Mouse (Mus musculus) left cerebral cortex, postnatal 25 days (tissue): ENCODE data around the gene Zfp639. TPM values are rescaled to one million over a fixed set of nuclear protein-coding genes. Genes with fewer than 3 reads are reported as not detected.

Experiments used
- DNase-seq, 2 experiments: peaks; one replicate each; pipeline ENCODE4 v3.0.0; 2022; ENCODE audit warnings: low spot score in 2 of 2, mixed read lengths in 1 of 2
- intact Hi-C: fragments of 180-260 bp; cut with DNase I; formaldehyde crosslinking; loops from one replicate; pipeline ENCODE4 v1.15.1; 2025
- total RNA-seq, 2 experiments: library from RNA; stranded (reverse); gene quantifications; 2 replicates each; pipeline ENCODE4 v1.2.3; 2021

The Zfp639 gene
- total RNA-seq, 2 experiments from 2014 or later = 34.2 to 35.4 TPM

DNA sequence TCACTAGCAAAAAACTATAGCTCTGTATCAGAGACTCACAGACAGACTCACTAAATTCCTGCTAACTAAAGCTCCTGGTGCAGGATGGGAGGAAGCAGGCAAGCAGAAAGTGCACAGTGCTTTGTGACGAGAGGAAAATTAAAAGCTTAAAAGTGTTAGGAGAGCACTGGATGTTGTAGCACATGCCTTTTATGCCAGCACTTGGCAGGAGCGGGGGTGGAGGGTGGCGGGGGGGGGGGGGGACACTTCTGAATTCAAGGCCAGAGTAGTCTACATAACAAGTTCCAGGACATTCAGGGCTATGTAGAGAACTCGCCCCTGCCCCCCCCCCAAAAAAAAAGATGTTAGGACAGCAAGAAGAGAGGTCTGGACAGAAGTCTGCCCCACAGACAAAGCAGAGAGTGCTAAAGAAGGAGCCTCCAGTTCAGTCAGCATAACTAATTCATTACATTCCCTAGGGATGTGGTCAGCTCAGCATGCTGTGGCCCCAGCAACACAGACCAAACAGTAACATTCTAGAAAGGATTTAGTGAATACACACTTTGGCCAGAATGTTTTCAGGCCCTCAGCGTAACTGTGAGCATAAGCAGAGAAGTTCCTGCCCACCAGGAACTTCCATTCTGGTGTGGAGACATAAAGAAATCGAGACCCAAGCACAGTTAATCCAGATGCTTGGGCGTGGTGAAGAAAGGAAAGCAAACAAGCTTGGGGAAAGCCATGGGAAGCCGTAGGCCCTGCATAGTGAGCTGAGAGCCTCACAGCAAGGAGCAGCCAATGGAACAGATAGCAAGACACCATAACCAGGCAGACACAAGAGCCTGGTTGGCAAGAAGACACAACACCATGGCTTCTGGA lies 14.0 kb upstream of the Zfp639 start:
- no peak for DNase-seq
- intact Hi-C loops = no loop called here

DNA sequence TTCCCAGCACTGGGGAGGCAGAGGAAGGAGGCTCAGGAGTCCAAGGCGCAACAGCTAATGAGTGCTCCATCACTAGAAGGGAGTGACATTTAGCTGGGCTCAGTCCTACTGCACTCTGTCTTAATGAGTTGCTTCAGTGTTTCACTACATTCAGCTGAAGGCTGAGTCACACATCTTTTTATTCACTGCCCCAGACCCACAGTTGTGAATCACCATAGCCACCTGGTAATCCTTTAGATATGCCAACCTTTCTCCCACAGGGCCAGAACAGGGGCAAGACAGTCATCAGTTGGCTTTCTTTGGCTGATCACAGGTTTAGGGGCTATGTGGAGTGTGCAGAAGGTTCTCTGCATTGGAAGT lies 13.4 kb upstream of the Zfp639 start:
- intact Hi-C loops = no loop called here
- DNase-seq = peak in 1 of 2 experiments; percentile 28

DNA sequence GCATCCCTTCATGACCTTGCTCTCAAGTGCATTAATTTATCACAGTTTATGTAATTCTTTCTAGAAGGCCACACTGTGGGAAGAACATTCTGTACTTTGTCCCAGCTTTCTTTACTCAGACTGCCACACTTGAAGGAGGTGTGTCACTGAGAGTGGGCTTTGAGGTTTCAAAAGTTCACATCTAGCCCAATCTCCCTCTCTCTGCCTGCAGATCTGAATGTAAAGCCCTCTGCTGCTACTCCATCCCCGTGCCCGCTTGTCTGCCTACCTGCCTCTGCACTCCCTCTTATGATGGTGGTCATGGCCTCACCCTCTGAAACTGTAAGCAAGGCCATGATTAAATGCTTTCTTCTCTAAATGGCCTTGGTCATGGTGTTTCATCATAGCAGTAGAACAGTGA lies 9.7 kb upstream of the Zfp639 start:
- intact Hi-C loops = no loop called here
- no peak for DNase-seq

DNA sequence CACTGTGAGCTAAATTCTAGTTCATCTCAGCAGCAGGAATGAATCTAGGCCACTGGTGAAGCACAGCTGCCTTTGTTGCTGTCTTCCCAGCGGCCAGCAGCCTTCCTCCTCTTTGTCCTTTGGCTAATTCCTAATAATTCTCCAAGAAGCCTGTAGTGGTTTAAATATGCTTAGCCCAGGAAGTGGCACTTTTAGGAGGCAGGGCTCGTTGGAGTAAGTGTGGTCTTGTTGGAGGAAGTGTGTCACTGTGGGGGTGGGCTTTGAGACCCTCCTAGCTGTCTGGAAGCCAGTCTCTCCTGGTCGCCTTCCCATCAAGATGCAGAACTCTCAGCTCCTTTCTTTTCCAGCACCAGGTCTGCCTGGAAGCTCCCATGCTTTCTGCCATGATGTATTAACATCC lies 4.2 kb upstream of the Zfp639 start:
- DNase-seq = no peak
- intact Hi-C loops = loop anchor here (5.0 kb wide), 1 partner anchor 714 kb away; no protein-coding TSS in a partner anchor

DNA sequence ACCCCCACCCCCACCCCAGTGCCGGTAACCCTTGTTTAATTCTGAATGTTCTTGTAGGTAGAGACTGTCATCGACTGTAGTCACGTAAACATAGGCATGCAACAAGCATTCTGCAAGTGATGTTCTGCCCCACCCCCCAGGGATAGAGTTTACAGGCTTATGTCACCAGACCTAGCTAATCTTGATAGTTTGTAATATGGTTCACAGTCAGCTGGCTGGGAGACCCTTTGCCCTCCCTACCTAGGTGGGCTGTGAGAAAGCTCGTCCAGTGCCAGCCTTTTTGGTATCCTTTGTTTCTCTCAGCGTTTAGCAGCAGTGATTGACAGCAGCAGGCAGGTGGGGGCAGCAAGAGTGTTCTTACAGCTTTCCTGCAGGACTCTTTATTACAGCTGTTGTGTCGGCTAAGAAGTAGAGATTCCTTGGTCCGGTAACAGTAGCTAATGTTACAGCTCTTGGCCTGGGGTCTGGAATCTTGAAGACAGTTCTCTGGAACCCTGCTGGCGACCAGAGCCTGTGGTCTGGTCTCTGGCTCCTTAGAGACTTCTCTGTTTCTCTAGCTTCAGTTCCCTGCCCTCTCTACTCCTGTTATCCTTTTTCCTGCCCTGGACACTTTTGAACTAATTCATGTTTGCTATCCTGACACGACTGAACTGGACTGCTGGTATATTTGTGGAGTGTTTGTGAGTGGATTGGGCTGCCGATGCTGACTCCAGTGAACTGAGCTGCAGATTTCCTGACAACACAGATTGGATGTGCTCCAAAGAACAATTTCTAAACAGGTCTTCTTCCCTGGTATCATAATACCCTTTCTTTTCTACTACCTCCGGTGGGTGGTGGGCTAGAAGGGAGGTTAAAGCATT lies 3.5 kb upstream of the Zfp639 start:
- DNase-seq = no peak
- intact Hi-C loops = loop anchor here (5.0 kb wide), 1 partner anchor 714 kb away; no protein-coding TSS in a partner anchor

DNA sequence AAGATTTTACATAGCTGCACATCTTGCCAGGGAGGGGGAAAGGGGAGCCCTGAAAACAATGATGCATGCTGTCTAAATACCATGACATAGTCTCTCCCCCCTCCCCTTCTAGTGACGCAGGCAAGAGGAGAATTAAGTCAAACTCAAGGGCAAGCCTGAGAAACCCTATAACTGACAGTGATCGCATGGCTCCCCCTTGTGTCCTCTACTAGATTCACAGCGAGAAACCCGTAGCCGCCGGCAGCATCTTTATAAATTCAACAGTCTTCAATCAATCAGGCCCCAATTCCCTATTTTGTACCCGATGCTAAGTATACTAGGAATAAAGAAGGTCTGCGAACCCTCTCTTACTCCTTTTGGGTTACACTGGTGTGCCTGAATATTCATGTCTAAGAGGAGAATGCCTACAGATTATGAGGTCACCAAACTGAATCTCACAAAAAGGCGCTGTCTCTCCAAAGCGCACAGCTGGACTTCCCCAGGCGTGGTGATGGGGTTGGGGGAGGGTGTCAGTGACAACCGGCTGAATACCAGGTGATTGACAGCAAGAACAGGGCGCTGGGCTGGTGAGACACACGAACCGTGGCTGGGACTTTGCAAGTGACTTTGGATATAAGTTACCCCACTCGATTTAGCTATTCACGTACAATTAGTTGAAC lies 1.3 kb upstream of the Zfp639 start:
- intact Hi-C loops = loop anchor here (1.0 to 5.0 kb wide), 2 partner anchors 175 to 716 kb away; no protein-coding TSS in a partner anchor
- DNase-seq = peak; percentile 76 to 78

DNA sequence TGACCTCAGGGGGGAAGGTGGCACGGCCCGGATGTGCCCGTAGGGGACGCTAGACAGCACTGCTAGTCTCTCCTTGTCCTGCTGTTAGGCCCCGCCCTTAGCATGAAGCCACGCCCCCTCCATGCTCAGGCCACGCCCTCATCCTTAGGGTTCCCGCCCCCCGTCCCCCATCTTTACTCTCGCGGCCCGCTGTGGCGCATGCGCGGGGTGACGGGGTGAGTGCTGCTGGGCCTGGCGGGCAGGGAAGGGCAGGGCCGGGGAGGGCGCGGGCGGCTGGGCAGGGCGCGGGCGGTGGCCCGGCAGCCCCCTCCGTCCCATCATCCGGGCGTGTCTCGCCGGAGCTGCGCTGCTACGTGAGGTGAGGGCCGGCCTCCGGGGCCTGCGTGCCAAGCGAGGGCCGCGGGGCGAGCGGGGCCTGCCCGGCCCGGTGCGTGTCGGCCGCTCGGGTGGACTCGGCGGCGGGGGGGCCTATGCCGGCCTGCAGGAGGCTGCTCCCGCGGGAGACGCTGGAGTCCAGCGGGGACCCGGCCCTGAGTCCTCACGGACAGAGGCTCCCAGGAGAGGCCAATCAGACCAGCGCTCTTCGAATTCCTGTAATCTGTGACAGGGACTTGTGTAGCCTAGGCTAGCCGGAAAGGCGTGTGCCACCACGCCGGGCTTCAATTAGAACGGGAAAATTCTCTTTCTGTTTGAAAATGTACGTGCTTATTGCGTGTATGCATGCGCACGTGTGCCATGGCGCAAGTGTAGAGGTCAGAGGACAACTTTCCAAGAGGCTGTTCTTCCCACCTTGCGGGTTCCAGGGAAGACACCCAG lies 524 bp downstream of the Zfp639 start:
- peak; percentile 88 to 94 for DNase-seq
- intact Hi-C loops = no loop called here

DNA sequence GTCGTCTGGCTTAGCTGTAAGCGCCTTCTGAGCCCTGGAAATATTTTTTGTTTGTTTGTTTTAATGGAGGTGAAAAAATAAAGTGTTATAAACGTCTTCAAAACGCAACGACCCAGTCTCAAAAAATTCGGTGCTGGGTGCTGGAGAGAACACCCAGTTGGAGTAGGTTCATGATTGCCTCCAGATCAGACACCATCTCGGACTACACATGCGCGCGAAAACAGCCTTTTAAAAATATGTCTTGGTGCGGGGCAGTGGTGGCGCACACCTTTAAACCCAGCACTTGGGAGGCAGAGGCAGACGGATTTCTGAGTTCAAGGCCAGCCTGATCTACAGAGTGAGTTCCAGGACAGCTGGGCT lies 1.1 kb downstream of the Zfp639 start:
- peak in 1 of 2 experiments; percentile 31 for DNase-seq
- intact Hi-C loops = no loop called here

DNA sequence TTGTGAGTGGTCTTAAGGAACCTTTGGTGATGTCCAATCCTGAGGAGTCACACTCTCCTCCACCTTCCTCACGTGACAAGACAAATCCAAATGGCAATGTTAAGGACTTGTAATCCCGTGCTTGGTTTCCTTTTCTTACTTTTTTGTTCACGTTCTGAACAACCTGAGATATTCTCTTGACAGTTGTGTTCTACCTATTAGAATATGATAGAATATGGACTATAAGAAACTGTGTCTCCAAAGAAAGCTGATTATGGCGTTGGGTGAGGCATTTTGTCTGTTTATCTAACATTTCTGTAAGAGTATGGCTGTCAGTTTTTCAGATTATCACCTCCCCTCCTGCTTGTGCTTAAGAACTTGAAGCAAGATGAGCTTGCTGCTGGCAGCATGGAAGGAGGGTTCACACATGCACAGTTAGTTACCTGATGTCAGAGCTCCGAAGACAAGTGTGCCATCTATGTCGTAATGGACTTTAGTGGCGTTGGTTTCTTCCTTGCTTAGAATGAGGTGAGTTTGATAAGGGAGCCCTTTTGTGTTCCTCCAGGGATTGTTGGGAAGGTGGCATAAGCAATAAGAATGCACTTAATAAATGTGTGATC lies 2.7 kb downstream of the Zfp639 start:
- intact Hi-C loops = no loop called here

DNA sequence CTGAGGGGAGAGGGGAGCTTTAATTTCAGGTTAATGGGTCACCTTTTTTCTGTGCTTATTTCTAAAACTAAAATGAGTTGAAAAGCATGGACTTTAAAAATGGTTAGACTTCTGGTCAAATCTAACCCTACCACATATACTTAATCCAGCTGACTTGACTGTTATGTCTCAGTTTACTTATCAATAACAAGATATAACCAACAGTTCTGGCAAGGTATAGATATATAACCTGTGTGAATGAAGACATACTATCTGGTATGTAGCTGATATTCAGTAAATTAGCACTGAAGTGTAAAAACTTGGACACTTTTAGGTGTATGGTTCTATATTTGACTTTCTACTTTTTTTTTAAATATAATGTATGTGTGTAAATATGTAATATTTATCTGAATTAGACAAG lies 3.5 kb downstream of the Zfp639 start:
- DNase-seq = no peak
- intact Hi-C loops = no loop called here

More for the DNA sequence above, 2.7 kb downstream of the Zfp639 start:
- DNase-seq = no peak

DNA sequence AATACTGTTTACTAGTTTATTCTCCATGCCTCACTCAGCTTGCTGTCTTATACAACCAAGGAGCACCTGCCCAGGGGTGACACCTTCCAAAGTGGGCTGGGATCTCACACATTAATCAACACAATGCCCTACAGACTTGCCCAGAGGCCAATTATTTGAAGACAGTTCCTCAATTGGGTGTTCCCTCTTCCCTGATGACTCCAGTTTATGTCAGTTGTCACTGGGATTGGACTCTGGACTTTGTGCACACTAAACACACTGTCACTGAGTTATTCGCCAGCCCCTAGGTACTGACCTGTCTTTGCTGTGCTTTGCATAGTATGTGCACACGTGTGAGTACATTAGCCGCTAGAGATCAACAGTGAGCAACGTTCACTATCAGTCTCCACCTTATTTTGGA lies 17.1 kb downstream of the Zfp639 start:
- intact Hi-C loops = no loop called here
- no peak for DNase-seq

DNA sequence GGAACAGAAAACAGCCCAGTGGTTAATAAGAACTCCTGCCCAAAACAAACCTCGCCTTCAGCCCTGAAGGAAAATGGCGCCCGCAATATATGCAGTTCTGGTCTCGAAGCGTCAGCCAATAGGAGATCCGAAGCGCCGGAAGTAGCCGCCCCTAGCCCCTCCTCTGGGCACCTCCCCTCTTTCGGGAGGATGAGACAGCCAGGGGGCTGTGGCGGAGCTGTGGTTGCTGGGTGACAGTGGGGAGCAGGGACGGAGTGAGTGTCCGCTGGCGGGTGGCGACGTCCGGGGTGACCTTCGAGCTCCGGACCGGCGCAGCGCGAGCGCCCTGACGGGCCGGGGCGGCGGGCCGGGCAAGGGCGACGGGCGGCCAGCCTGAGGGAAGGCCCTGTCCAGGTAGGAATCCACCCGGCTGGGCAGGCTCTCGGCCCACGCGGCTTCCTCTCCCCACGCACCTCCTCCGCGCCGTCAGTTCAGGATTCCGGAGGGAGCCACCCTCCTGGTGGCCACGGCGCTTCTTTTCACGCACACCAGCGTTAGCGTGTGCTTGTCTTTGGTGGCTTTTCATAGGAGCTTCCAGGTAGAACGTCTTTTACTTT lies 19.3 kb downstream of the Zfp639 start, which contains the start of gene Mfn1:
Gene Mfn1, plus strand, starts transcription at position 163 of the 596 bp plus-strand sequence.
- intact Hi-C loops = no loop called here
- DNase-seq = peak; percentile 92 to 96

DNA sequence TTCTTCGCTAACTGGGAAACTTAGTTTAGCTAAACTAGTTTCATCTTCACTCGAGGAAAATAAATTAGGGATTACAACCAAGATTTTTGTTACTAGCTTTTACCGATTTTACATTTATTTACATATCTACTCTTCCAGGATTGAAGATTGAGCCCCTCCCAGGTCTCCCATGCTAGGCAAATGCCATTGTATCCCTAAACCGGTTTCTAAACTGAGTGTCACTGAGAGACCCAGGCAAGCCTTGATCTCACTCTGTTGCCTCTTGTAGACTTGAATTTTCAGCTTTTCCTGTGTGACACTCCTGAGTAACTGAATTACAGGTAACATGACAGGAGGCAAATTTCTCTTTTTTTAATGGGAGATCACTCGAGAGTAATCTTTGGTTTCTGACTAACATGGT lies 20.0 kb downstream of the Zfp639 start:
- DNase-seq = no peak
- intact Hi-C loops = no loop called here

DNA sequence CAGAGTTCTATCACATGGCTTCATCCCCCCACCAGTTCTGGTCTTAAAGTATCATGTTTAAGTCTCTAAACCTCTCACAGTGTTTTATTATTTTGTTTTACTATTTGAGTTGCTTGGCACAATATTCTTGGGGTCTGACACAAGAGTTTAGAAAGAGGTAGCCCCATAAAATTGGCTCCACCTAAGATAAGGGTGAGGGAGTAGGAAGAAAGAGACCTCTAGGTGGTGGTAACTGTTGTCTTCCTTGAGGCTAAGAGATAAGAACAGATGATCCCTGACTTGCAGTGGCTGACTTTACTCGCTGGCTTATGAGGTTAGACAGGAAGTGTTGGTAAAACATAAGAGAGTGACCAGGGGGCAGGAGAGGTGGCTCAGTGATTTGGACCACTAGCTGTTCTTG lies 25.6 kb downstream of the Zfp639 start:
- no peak for DNase-seq
- intact Hi-C loops = no loop called here

DNA sequence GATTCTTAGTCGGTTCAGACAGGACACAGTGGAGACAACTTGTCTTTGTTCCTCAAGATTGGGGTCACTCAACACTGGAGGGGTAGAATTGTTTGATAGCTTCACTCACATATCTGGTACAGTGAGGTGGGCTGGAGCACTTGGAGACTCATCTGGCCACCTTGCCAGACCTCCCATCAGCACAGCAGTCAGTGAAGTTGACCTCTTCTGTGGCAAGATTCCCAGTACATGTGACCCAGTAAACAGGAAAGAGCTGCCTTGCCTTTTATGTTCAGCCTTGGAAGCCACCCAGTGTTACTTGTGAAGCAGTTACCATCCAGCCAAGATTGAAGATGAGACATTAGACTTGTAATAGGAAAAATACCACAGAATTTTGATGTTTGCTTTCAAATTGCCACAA lies 27.5 kb downstream of the Zfp639 start:
- peak; percentile 28 to 67 for DNase-seq
- intact Hi-C loops = no loop called here

DNA sequence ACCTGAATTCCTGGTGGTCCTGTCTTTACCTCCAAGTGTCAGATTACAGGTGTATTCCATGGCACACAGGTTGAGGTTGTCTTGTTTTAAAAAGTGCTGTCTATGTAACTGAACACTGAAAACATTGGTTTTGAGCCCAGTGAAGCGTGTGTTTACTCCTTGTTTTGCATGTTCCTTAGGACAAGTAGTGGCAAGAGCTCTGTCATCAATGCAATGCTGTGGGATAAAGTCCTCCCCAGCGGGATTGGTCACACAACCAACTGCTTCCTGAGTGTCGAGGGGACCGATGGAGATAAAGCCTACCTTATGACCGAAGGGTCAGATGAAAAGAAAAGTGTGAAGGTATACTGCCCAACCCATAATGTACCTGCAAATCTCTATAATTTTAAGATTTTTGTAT lies 28.0 kb downstream of the Zfp639 start:
- intact Hi-C loops = no loop called here
- no peak for DNase-seq

DNA sequence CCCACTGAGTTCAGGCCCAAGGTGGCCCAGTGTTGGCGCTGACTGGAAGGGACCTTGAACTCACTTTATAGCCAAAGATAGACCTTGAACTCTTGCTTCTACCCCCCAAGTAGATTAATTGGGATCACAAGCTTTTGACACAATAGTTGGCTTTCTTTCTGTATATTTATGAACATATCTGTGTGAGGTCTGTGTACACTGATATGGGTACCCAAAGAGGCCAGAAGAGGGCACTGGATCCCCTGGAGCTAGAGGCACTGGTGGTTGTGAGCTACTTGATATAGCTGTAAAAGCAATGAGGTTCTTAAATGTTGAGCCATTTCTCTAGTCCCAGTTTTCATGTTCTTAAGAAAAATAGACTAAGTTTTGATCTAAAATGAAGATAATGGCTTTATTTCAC lies 43.0 kb downstream of the Zfp639 start:
- DNase-seq = no peak
- intact Hi-C loops = no loop called here

DNA sequence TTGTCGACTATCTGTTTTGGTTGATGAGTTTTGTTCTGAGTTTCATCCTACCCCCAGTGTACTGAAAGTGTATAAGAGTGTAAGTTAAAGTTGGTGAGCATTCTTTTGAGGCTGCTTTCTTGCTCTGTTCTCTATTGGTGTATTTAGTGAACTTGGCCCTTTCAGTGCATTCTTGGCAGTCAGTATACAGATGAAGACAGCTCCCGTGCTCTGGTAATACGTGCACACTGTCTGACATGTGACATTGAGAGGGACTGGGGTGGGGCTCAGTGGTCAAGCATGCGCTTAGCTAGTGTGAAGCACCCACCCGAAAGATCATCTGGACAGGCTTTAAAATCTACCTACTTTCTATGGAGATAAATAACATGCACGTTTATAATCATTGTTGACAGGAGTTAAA lies 53.3 kb downstream of the Zfp639 start:
- DNase-seq = no peak
- intact Hi-C loops = no loop called here
